Mouse (Mus musculus) v-Abl transformed pro-B cells (cell line): Measurements from ENCODE around the gene Ctc1.

Experiments used
- in situ Hi-C, 2 experiments: fragments of 400-800 bp; cut with MboI; formaldehyde crosslinking; loops; one replicate each; pipeline ENCODE4 v1.15.1; 2025; ENCODE audit not compliant: unreplicated experiment in 2 of 2

Gene Ctc1

DNA sequence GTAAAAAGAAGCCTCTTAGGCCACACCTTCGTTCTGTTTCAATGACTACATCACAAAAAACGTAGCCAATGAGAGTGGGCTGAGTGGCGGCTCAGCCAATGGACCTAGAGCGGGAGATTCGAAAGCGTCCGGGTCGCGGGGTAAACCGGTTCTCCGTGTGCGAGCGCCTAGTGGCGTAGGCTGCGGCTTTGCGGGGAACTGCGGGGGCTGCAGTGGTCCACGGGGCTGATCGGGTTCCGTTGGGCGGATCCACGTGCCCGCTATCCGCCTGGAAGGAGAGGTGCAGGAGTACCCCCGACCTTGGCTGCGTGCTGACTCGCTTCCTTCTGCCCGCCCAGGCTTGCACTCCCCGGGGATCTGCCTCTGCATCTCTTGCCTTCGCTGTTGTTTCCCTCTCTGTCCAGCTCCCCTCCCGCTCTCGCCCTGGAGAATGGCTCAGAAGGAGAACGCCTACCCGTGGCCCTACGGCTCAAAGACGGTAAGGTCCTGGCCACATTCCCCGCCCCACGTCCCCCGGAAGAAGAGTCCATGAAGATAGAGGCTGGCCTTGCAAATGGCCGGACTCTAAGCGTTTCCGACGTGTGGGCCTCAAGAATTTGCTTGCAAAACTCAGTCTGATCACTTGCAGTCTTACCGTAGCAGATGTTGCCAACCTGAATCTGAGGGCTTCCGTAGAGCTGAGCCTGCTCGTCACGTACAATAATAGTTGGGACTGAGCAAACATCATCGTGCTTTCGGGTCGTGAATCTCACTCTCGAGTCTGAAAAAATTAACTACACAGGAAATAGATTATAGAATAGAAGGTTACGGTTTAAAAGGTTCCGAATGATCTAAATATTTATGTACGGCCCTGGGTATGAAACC, 30.1 kb downstream of the Ctc1 start, which contains the start of gene Aurkb:
TSS of gene Aurkb (plus strand) at position 117 of the 864 bp plus-strand sequence.
- in situ Hi-C loops = no loop called here

DNA sequence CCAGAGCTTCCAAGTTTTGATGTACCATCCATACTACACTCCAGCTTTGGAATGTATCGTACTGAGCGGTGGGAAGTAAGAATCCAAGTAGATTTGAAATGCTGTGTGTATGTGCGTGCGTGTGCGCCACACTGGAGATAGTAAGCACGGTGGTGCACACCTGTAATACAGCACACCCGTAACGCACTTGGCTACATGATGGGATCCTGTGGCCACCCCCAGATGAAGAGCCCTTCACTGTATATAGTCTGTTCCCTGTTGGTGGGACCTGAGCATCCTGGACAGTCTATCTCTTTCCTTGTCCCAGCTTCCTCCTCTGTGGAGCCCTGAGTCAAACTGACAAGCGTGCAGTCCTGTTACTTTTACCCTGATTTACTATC, 30.7 kb downstream of the Ctc1 start:
- in situ Hi-C loops = no loop called here

DNA sequence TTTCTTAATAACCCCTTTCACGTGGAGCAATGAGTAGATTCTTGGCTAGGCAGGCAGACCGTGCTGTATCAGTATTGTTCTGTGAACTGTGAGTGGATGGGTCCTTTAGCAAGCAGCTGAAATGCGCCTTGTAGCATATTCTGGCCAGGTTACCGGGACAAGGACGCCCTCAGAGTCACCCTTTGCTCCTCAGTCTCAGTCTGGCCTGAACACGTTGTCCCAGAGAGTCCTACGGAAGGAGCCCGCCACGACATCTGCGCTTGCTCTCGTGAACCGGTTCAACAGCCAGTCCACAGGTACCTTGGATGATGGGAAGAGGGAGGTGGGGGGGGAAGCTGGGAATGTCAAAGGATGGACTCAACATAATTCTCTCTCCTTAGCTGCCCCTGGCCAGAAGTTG, 31.9 kb downstream of the Ctc1 start:
- in situ Hi-C loops = no loop called here

DNA sequence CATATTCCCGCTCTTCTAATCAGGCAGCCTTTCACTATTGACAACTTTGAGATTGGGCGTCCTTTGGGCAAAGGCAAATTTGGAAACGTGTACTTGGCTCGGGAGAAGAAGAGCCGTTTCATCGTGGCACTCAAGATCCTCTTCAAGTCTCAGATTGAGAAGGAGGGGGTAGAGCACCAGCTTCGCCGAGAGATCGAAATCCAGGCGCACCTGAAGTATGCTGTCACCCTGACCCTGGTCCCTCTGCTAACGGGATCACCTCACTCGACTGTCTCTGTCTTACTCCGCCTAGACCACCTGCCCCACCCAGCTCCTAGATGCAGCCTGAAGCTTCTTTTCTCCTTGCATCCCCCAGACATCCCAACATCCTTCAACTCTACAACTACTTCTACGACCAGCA, 32.4 kb downstream of the Ctc1 start:
- in situ Hi-C loops = no loop called here

DNA sequence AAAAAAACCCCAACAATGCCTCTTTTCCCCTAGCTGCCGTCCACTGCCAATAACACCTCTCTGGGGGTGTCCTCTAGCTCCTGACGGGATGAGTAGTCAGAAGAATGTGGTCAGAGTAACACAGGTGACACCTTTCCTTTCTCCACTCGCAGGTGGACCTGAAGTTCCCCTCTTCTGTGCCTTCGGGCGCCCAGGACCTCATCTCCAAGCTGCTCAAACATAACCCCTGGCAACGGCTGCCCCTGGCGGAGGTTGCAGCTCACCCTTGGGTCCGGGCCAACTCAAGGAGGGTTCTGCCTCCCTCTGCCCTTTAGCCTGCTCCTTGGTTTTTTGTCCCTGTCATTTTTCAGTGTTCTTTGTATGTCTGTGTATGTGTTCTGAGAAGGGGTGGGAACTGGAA, 35.0 kb downstream of the Ctc1 start:
- in situ Hi-C loops = loop anchor here in 1 of 2 experiments (25.0 kb wide), 1 partner anchor 937 kb away; the partner anchor contains the start of genes Ctdnep1, Elp5, Gabarap and Phf23

DNA sequence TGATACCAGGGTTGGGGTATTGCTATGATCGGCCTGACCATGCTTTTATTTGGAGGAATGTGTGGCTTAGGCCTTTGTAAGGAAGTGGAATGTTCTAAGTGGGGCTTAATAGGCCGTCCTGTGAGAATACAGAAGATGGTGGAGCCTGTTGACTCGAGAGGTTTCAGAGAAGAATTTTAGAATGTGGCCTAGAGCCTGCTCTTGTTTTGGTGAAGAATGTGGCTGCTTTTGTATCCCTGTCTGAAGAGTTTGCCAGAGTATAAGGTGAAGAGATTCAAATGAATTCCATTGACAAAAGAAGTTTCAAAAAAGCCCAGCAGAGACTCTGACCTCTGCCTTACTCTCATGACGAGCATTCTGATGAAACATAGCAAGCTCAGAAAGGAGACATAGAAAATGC, 36.1 kb downstream of the Ctc1 start:
- in situ Hi-C loops = loop anchor here in 1 of 2 experiments (25.0 kb wide), 1 partner anchor 936 kb away; the partner anchor contains the start of genes Ctdnep1, Elp5, Gabarap and Phf23

DNA sequence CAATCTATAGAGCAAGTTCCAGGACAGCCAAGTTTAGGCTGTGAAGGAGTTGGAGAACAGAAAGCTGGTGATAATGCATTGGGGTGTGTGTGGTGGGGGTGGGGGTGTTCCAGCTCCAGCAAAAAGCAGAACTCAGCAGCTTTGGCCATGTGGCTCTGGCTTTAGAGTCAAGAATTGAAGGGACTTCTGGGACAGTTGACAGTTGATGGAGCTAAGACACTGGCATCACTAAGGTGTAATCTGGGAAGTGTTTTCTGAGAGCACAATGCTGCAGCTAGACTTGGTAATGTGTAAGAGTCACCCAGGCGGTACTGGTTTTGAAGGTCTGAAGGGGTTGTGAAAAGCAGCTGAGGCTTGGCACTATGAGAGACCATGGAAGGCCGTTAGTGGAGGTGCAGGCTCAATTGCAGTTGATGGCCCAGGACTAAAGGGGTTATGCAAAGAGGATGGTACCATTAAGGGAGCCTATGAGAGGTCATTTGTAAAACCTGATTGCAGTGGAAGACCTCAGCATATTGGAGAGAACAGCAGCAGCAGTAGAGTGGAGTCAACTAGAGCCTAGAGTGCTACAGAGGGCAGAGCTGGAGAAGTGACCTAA, 37.2 kb downstream of the Ctc1 start:
- in situ Hi-C loops = loop anchor here in 1 of 2 experiments (25.0 kb wide), 1 partner anchor 934 kb away; the partner anchor contains the start of genes Ctdnep1, Elp5, Gabarap and Phf23

DNA sequence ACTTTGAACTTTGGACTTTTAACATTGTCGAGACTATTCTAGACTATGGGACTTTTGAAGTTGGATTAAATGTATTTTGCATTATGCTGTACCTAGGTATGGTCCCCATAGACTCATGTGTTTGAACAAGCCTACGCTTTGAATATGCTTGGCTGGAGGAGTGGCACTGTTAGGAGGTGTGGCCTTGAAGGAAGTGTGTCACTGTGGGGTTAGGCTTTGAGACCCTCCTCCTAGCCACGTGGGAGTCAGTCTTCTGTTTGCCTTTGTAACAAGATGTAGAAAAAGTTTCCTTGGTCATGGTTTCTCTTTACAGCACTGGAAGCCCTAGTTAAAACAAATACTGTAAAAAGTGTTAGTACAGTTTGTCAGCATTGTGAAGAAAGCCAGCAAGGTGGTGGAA, 38.1 kb downstream of the Ctc1 start:
- in situ Hi-C loops = loop anchor here in 1 of 2 experiments (25.0 kb wide), 1 partner anchor 933 kb away; the partner anchor contains the start of genes Ctdnep1, Elp5, Gabarap and Phf23

DNA sequence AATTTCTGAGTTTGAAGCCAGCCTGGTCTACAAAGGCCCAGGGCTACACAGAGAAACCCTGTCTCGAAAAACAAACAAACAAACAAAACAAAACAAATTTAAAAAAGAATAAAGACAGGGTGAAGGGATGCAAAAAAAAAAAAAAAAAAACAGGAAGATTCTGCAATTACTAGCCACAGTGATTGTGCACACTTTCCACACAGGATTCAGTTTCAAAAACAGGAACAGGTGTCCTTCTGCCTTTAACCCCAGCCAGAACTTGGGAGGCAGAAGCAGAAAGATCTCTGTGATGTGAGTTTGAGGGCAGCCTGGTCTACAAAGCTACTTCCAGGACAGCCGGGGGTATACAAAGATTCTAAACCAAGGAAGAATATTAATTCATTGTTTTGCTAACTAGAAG, 42.6 kb downstream of the Ctc1 start:
- in situ Hi-C loops = loop anchor here in 1 of 2 experiments (25.0 kb wide), 1 partner anchor 929 kb away; the partner anchor contains the start of genes Ctdnep1, Elp5, Gabarap and Phf23

DNA sequence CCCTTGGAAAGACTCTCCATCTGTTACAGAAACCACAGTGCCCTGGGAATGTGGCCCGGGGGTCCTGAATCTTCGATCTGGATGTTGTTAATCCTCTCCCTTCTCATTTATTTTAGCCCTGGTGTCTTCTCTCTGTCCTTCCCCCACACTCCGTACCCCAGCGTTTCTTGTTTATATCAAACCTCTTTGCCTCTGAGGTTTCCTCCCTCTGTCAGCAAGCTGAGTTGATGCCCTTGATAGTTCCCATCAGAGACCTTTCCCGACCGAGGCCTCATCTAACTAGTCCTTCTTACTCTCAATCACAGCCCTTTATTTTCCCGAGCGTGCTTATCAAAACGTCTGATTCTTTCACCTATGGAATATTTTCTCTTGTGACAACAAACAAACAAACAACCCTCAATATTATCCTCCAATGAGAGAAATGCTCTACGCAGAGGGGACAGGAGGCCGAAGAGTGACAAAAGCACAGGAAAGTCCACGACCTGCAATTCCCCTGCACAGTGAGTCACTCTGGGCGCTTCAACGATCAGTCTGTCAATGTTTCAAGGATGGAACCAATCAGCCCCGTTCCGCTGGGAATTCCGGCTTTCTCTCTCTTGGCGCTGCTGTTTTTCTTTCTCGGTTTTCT, 43.1 kb downstream of the Ctc1 start:
- in situ Hi-C loops = loop anchor here in 1 of 2 experiments (25.0 kb wide), 1 partner anchor 928 kb away; the partner anchor contains the start of genes Ctdnep1, Elp5, Gabarap and Phf23

DNA sequence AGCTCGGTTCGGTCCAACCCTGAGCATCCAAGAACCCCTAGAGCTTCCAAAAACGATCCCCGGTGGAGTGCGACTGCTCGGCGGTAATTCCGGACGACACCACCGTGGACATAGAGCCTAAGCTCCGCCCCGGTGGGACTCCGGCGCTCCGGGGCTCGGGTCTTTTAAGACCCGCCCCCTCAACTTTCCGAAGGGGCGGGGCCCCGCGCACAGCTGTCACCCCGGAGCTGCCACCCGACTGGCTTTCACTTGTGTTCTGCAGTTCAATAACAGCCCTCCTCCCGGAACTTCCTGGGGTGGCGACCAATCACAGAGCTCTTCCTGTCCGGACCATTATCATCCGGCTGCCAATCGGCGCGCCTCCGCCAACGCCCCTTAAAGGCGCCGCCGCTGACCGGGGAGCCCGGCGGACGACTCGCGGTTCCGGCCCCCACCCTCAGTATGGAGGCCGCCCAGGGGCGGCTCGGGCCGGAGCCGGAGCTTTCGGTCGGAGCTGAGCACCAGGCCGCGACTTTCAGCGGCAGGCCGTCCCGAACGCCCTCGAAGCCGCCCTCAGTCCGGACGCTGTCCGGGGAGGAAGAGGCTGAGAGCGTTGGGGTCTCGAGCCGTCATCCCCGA, 43.8 kb downstream of the Ctc1 start, which contains the start of gene Borcs6:
TSS of gene Borcs6 (plus strand) at position 361 of the 618 bp plus-strand sequence.
- in situ Hi-C loops = loop anchor here in 1 of 2 experiments (25.0 kb wide), 1 partner anchor 928 kb away; the partner anchor contains the start of genes Ctdnep1, Elp5, Gabarap and Phf23

DNA sequence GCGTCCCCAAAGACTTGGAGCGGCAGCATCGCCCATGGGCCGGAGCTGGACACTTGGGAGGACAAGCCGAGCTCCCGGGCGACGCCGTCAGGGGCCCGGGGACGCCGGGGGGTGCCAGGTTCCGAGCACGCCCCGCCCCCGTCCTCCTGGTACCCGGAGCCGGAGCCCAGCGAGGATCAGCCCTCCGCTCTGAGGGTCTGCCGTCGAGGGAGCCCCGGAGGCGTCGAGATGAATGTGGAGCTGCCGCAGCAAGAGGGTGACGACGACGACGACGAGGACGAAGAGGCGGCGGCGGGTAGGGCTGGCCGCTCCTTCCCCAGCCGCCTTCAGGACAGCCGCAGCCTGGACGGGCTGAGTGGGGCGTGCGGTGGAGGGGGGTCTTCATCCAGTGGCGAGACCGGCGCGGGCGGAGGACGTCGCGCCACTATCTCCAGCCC, 44.3 kb downstream of the Ctc1 start:
- in situ Hi-C loops = loop anchor here (5.0 to 25.0 kb wide), 3 partner anchors 62 to 927 kb away; partner anchors contain the start of genes 9130213A22Rik (in 1 of the 2), Ctdnep1 (in 1 of the 2), Elp5 (in 1 of the 2) and Gabarap (in 1 of the 2)

DNA sequence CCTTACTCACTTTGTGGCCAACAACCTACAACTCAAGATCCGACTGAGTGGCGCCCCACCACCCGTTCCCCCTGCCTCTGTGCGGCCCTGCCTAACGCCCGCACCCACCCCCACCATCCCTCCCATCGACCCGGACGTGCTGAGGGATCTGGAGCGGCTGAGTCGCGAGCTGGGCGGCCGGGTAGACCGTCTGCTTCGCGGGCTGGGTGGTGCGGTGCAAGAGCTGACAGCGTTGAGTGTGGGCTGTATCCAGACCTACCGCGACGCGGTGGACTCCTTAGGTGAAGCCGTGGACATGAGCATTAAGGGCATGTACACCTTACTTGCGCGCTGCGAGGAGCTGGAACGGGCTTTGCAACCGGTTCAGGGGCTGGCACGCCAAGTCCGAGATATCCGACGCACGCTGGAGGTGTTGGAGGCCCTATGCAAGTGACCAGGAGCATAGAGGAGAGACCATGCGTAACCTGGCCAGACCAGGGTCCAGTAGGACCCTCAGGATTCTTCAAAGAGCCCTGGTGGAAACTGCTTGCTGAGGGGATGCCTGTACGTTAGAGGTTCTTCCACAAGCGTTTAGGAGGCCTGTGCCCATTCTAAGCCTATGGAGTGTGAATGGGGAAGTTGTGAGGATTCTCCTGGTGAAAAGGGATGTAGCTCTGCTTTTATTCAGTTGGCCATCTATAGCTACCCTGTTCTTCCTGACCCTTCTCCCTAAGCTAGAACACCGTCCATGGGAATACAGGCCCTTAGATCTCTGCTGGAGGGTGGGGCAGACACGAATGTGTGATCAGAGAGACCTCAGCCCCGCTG, 44.9 kb downstream of the Ctc1 start:
- in situ Hi-C loops = loop anchor here (5.0 to 25.0 kb wide), 3 partner anchors 62 to 927 kb away; partner anchors contain the start of genes 9130213A22Rik (in 1 of the 2), Ctdnep1 (in 1 of the 2), Elp5 (in 1 of the 2) and Gabarap (in 1 of the 2)

DNA sequence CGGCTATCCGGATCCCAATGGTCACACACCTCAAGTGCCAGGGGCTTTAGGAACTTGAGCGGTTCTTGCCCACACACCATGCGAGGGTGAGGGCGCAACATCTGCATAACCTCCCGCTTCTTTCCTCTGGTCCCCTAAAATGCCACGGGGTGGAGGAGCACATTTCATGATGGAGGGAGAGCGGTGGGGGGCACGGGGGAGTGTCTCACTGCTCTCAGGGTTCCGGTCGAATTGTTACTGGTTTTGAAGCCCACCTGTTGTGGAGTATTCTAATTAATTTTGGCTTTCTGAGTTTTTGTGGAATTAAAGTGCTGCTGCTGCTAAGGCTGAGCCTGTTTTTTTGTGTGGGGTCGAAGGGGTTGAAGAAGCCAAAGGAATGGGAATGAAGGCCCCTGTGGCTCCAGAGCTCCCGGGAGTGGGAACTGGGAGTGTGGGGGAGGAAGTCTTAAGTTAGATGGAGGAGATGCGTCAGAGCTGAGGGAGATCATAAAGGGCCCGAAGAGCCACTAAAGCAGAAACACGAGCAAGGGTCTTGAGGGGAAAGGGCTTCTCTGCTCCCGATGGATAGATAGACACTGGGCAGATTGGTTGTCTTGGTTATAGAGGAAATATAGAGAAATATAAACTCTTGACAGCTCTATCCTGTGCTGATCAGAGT, 45.7 kb downstream of the Ctc1 start:
- in situ Hi-C loops = loop anchor here (5.0 to 25.0 kb wide), 3 partner anchors 61 to 926 kb away; partner anchors contain the start of genes 9130213A22Rik (in 1 of the 2), Ctdnep1 (in 1 of the 2), Elp5 (in 1 of the 2) and Gabarap (in 1 of the 2)

DNA sequence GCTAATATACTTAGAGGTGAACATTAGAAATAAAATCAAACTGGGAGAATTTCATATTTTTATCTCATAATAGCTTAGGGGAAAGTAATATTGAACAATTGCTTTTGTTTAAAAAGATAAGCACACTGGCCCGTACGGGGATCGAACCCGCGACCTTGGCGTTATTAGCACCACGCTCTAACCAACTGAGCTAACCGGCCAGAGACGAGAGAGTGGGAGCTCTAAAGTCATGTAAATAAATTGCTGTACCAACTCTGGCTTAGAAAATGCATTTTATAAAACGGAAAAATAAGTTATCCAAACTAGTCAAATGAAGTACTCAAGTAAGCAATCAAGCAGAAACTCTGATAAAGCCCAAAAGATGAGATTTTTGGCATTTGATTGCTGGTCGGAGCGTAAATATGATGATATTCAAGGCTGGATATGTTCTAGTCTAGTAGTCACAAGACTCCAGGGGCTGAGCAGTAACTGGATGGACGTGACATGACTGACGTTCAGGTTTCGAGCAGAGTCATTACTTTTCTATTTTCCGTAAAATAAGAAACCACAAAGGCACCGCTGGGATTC, 46.6 kb downstream of the Ctc1 start:
- in situ Hi-C loops = loop anchor here (5.0 to 25.0 kb wide), 3 partner anchors 60 to 925 kb away; partner anchors contain the start of genes 9130213A22Rik (in 1 of the 2), Ctdnep1 (in 1 of the 2), Elp5 (in 1 of the 2) and Gabarap (in 1 of the 2)

DNA sequence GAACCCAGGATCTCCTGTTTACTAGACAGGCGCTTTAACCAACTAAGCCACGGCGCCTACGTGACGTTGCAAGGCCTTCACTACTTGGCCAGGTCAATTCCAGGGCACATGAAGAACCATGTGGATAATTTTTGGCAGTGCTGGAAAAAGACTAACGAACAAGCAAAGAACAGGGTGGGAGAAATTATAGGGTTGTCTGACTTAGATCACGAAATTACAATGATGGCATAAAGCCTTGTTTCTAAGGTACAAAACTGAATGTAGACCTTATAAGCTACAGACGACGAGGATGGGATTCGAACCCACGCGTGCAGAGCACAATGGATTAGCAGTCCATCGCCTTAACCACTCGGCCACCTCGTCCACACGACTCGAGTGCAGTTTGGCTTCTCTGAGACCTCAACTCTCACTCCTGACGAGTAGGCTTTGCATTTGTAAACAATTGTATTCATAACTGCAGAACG, 47.1 kb downstream of the Ctc1 start:
- in situ Hi-C loops = loop anchor here (5.0 to 25.0 kb wide), 3 partner anchors 60 to 925 kb away; partner anchors contain the start of genes 9130213A22Rik (in 1 of the 2), Ctdnep1 (in 1 of the 2), Elp5 (in 1 of the 2) and Gabarap (in 1 of the 2)
